Mouse (Mus musculus) bone marrow, adult 2 months (tissue): Measurements from ENCODE around the gene Selenoo.

ENCODE experiments used
- CTCF ChIP-seq: fragments of 200-500 bp; IDR thresholded peaks from 2 replicates; pipeline ENCODE4 v1.5.1; 2011; ENCODE audit warnings: low read length, control low read depth; ENCODE audit not compliant: control insufficient read depth, insufficient read depth
- POLR2A ChIP-seq: fragments of 200-500 bp; IDR thresholded peaks from 2 replicates; pipeline ENCODE4 v1.6.1; 2011; ENCODE audit warnings: low read depth, mild to moderate bottlenecking, control low read depth, low read length, borderline replicate concordance; ENCODE audit not compliant: control insufficient read depth

DNA sequence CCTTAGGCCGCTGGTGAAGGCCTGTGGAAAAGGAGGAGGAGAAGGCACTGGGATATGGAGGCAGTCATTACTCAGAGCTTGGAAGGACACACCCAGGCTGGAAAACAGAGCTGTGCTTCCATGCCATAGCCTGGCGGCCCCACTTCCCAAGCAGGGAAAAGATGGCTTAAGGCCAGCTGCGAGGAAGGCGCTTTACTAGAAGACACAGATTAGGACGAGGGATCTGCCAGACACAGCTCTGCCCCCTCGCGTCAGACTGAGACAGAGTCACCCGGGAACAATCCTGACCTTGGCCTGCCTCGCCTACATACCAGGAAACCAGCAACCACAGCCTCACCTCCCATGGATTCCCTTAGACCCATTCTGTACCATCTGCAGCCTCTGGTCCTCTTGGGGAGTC lies 21.3 kb downstream of the Selenoo start:
- TF ChIP-seq CTCF, result no peak
- TF ChIP-seq POLR2A, result no peak
